Mouse (Mus musculus): ENCODE measurements around the gene Slc25a42. TPM values are rescaled to one million over a fixed set of nuclear protein-coding genes. Genes with fewer than 3 reads are reported as not detected.

The Slc25a42 gene
- total RNA-seq (2021) = 10 to 100 TPM; 43.9 to 44.0 TPM
- long read RNA-seq, experiment 1, partial matches to known transcripts = 2 of 9 reads
- long read RNA-seq, experiment 1, other reads (novel, unspliced or antisense) = 3 of 9 reads
- long read RNA-seq, experiment 2, transcript Slc25a42-202 (8 exons, 3,196 nt) = major isoform, 10 of 14 reads
- long read RNA-seq, experiment 2, partial matches to known transcripts = 0 of 14 reads
- long read RNA-seq, experiment 2, other reads (novel, unspliced or antisense) = 3 of 14 reads

GRCm38 (mm10) chr8:70212112-70213055, at the start of gene Slc25a42:
Slc25a42 (minus strand) TSS chr8:70212305.
- H3K4me3 ChIP-seq = peak within 1 kb of the TSS; percentile 71
- DNase-seq (ENCODE audit: low spot score in 2 of 2) = peak; percentile 98 to 100
- 0 out of 2 replicates have a peak, but pooled peaks have one; percentile 11 for TF ChIP-seq CTCF (conservative IDR thresholded peaks at IDR 0.05)
- peak within 1 kb of the TSS; percentile 91 for H3K27ac ChIP-seq

GRCm38 (mm10) chr8:70259043-70259442, 46.9 kb upstream of the Slc25a42 start:
- no peak for DNase-seq (ENCODE audit: low spot score in 2 of 2)
- no peak for TF ChIP-seq CTCF (conservative IDR thresholded peaks at IDR 0.05)
- Histone ChIP-seq H3K27ac (no peak overlapping the region), H3K4me3 (no peak overlapping the region)

GRCm38 (mm10) chr8:70258600-70258999, 46.5 kb upstream of the Slc25a42 start:
- TF ChIP-seq CTCF (conservative IDR thresholded peaks at IDR 0.05) = no peak
- DNase-seq (ENCODE audit: low spot score in 2 of 2) = no peak
- Histone ChIP-seq H3K27ac (0 out of 2 replicates have a peak overlapping the region, but pooled peaks have one; percentile 14), H3K4me3 (no peak overlapping the region)

GRCm38 (mm10) chr8:70257456-70257855, 45.4 kb upstream of the Slc25a42 start:
- H3K4me3 ChIP-seq = no peak overlapping the region
- no peak for DNase-seq (ENCODE audit: low spot score in 2 of 2)
- H3K27ac ChIP-seq = no peak overlapping the region
- TF ChIP-seq CTCF (conservative IDR thresholded peaks at IDR 0.05) = no peak

GRCm38 (mm10) chr8:70254628-70255027, 42.5 kb upstream of the Slc25a42 start:
- Histone ChIP-seq H3K4me3 (no peak overlapping the region), H3K27ac (no peak overlapping the region)
- DNase-seq (ENCODE audit: low spot score in 2 of 2) = no peak
- TF ChIP-seq CTCF (conservative IDR thresholded peaks at IDR 0.05) = peak; percentile 74

GRCm38 (mm10) chr8:70247841-70248240, 35.7 kb upstream of the Slc25a42 start:
- H3K4me3 ChIP-seq = no peak overlapping the region
- DNase-seq (ENCODE audit: low spot score in 2 of 2) = no peak
- TF ChIP-seq CTCF (conservative IDR thresholded peaks at IDR 0.05) = no peak
- H3K27ac ChIP-seq = no peak overlapping the region

- H3K27ac ChIP-seq = no peak overlapping the region
- no peak for TF ChIP-seq CTCF (conservative IDR thresholded peaks at IDR 0.05)
- no peak for DNase-seq (ENCODE audit: low spot score in 2 of 2)
- no peak overlapping the region for H3K4me3 ChIP-seq
Observed at GRCm38 (mm10) chr8:70246622-70247021, 34.5 kb upstream of the Slc25a42 start.

GRCm38 (mm10) chr8:70240642-70241041, 28.5 kb upstream of the Slc25a42 start:
- TF ChIP-seq CTCF (conservative IDR thresholded peaks at IDR 0.05) = peak; percentile 49
- H3K27ac ChIP-seq = no peak overlapping the region
- H3K4me3 ChIP-seq = no peak overlapping the region
- no peak for DNase-seq (ENCODE audit: low spot score in 2 of 2)

- Histone ChIP-seq H3K4me3 (no peak overlapping the region), H3K27ac (no peak overlapping the region)
- DNase-seq (ENCODE audit: low spot score in 2 of 2) = no peak
- no peak for TF ChIP-seq CTCF (conservative IDR thresholded peaks at IDR 0.05)
Observed at GRCm38 (mm10) chr8:70237842-70238241, 25.7 kb upstream of the Slc25a42 start.

- Histone ChIP-seq H3K27ac (peak overlapping the region; percentile 99), H3K4me3 (peak overlapping the region; percentile 92)
- no peak for TF ChIP-seq CTCF (conservative IDR thresholded peaks at IDR 0.05)
- no peak for DNase-seq (ENCODE audit: low spot score in 2 of 2)
Observed at GRCm38 (mm10) chr8:70234781-70235128, 22.6 kb upstream of the Slc25a42 start.

GRCm38 (mm10) chr8:70234080-70234780, 22.1 kb upstream of the Slc25a42 start, which contains the start of the genes Sugp2 and Armc6:
Sugp2 (plus strand) TSS chr8:70234226.
Armc6 (minus strand) TSS chr8:70234466.
- peak; percentile 94 for DNase-seq (ENCODE audit: low spot score in 2 of 2)

GRCm38 (mm10) chr8:70233606-70234005, 21.5 kb upstream of the Slc25a42 start:
- no peak for DNase-seq (ENCODE audit: low spot score in 2 of 2)

More at GRCm38 (mm10) chr8:70234080-70234780, 22.1 kb upstream of the Slc25a42 start, which contains the start of the genes Sugp2 and Armc6:
- Histone ChIP-seq H3K27ac (peak within 1 kb of the TSS; percentile 99), H3K4me3 (peak within 1 kb of the TSS; percentile 92)
- TF ChIP-seq CTCF (conservative IDR thresholded peaks at IDR 0.05) = no peak; the same call in 1 of the 2 replicates

More at GRCm38 (mm10) chr8:70233606-70234005, 21.5 kb upstream of the Slc25a42 start:
- no peak for TF ChIP-seq CTCF (conservative IDR thresholded peaks at IDR 0.05)
- H3K4me3 ChIP-seq = peak overlapping the region; percentile 92
- H3K27ac ChIP-seq = peak overlapping the region; percentile 99
